Mouse (Mus musculus) layer of hippocampus, postnatal 25 days (tissue): ENCODE results near the gene G6pdx. TPM values are rescaled to one million over a fixed set of nuclear protein-coding genes. Genes with fewer than 3 reads are reported as not detected.

Source experiments
- DNase-seq, 2 experiments: peaks; one replicate each; pipeline ENCODE4 v3.0.0; 2022; ENCODE audit warnings: mixed read lengths in 2 of 2, low spot score in 1 of 2; ENCODE audit errors: extremely low spot score in 1 of 2
- total RNA-seq, 2 experiments: library from RNA; stranded (reverse); gene quantifications; 2 replicates each; pipeline ENCODE4 v1.2.3; 2021

The G6pdx gene
- total RNA-seq: 10 to 100 TPM; 24.9 to 27.7 TPM

DNA sequence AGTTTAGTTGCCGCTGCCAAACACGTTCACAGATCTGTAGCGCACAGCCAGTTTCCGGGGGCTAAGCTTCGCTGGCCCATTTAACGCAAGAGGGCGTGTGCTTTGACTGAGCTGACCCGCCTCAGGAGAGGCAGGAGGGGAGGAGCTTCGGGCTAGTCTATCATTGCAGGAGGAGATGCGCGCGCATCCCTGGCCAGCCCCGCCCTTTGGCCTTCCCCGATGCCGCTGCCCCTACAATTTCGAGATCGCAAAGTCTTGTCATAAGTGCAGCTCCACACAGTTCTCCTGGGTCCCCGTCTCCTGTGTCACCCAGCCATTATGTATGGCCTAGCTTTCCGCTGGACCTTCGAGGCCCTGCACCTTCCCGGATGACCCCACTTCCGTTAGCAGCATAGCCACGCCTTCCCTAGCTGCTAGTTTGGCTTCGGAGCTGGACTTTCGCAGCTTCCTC, at the start of gene G6pdx:
TSS of gene G6pdx (minus strand) at position 369 of the 451 bp plus-strand sequence.
- DNase-seq: peak; percentile 74 to 75

DNA sequence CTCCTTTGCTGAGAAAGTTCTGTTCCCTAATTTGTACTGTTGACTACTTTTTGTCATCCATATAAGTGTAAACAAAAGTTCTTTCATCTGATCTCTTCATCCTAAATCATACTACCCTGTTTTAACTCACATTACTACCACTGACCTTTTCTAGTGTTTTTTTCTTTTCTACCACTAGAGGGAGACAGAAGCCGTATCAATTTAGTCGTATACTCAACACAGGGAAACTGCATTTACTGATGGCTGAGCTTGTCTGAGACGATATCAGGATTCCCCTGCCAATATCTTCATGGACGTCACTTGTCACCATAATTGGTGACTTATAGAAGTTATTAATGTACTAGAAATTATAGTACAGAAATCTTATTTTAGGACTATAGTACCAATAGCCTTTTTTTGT, 23.8 kb upstream of the G6pdx start:
- no peak for DNase-seq

DNA sequence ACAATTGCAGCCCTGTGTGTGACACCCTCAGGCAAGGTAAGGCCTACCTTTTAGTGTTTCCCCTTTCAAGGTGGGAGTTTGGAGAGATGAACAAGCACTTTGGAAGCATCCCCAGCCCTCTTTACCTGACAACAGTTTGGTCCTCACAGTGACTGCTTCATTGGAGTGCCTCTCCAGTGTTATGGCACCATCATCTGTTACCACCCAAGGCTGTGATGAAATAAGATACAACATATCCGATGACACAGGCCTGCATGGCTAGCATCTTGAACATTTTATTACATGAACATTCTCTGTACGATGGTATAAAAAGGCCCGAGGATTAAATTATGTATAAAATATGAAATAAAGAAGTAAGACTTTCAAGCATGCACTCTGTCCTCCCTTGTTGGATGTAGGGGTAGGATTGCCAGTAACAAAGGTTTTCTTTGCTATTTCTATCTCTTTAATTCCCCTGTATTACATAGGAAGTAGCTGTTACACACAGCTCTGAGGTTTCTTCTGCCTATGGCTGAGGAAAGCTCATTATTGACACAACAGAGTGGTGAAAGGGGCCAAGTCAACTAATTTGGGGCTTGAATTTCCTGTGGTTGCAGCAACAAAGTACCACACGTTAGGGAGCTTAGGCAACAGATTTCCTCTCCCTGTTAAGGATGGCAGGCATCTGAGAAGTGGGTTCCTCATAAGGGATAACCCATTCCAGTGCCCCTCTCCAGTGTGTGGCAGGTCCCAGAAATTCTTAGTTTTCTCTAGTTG, 22.3 kb upstream of the G6pdx start:
- DNase-seq: no peak

DNA sequence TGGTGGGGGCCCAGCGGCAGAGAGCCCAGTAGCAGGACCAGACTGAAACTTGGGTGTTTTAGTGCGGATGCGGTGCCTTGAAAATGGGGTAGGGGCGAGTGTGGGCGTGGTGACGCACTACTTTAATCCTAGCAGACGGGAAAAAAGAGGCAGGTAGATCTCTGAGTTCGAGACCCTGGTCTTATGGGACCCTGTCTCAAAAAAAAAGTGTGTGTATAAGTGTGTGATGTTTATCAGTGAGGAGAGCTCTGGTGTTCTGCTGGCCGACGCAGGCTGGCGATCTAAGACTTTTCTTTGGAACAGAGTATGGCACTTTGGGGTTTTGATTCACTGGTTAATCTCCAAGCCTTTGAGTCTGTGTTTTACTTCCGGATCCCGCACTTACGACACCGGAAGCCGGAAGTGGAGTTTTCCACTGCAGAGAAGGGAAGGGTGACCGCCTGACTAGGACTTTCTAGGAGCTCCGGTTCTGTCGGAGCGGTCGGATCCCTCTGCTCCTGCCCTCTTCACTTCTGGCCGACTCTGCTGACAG, 362 bp upstream of the G6pdx start:
- peak; percentile 21 to 40 for DNase-seq

DNA sequence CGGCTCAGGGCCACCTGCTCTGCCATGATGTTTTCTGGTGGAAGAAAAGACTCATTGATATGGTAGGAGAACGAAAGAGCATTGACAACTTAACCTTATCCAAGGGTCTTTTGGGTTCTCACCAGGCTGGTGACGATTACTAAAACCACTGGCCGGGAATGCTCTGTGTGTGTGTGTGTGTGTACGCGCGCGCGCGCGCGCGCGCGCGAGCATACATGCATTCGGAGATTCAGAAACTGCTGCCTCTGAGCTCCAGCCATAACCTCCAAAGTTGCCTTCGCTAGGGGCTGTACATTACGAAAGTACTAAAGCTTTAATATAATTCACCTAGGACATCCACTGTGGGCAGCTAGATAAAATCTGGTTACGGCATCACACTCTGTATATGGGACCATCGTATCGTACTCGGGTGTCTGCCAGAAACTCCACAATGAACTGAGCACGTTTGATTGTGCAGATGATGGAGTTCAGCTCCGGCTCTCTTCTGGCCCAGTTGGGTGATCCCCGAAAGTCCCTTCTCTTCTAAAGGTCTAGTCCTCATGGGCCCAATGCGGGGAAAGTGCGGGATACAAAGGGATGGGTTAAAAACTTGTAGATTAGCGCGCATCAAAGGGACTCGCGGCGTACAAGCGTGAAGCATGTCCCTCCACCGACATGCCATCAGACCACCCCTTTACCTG, 708 bp downstream of the G6pdx start:
- DNase-seq: peak; percentile 6 to 10

DNA sequence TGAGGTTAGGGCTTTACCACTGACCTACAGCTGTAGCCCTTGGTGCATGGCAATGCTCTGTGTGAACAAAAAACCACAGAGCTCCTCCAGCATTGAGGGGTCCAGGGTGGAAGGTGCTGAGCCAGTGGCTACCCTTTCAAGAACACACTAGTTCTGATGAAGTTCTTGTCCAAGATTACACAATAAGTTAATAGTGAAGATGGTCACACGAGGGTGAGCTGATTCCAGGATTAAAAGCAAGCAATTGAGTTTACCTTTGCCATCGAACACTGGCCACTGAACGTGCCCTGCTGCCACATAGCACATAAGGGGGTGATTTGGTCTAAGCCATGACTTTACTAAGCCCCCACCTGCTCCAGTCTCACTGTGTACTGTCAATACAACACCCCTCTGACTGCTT, 1.9 kb downstream of the G6pdx start:
- no peak for DNase-seq

DNA sequence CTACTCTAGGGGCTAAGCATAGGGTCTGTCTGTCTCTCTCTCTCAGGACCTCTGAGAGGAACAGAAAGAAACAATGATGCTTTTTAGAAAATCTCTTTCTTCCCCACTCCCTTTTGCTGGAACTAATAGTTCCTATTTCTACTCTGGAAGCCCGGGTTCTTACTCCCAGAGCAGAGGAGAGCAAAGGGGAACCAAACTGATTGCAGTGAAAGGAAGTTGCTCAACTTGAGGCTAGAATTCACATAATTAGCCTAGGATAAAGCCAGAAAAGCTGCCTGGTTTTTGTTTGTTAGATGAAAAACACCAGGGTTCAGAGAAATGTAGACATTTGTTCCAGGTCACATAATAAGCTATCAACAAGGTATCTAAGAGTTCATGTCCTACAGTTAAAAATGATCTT, 2.7 kb downstream of the G6pdx start:
- no peak for DNase-seq

DNA sequence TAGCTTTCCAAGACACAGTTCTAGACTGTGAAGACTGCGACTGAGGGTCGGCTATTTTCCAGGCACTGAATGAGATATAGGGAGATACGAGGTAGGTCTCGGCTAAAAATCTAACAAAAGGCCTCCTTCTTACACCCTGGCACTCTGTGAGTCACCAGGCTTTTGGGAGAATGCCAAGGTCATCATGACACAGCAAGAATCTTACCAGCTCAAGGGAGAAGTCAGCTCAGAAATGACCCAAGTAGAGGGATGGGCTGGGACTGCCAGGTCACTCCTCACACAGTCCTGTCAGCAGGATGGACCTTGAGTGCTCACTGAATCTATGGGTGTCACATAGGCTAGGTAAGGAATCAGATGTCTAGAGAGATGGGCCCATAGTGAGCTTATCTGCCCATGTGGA, 3.8 kb downstream of the G6pdx start:
- no peak for DNase-seq

DNA sequence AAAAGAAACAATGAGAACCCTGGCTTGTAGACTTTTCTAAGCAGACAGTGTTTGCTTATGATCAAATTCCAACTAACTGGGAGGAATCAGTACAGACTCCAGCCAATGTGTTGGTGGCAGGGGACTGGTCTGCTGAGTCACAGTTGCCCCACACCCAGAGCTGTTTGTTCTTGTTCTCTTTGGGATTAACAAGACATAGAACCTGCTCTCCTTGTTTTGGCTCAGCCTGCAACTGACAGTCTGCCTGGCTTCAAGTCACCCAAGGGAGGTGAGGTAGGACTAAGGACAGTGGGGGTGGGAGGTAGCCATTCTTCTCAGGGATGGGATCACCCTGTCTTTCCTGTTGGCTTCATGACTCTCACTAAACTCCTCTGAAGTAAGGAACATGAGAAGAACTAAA, 4.6 kb downstream of the G6pdx start:
- DNase-seq: no peak

DNA sequence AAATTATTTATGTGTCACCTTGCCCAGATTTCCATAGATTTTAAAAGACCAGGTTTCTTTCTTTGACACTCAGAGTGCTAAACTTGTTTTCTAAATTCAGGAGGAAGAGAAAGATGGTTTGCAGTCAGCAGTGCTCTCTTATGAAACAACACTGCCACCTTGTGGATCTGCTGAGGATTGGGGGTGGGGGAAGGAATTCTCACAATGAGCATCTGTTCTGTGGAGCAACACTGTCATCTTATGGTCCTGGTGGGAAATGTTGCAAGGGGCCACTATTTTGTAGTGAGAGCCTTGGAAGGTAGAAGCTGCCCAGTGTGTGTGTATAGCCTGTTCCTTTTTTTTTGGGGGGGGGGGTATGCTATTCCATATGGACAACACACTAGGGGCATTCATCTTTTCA, 15.6 kb downstream of the G6pdx start:
- DNase-seq: peak; percentile 12 to 47

DNA sequence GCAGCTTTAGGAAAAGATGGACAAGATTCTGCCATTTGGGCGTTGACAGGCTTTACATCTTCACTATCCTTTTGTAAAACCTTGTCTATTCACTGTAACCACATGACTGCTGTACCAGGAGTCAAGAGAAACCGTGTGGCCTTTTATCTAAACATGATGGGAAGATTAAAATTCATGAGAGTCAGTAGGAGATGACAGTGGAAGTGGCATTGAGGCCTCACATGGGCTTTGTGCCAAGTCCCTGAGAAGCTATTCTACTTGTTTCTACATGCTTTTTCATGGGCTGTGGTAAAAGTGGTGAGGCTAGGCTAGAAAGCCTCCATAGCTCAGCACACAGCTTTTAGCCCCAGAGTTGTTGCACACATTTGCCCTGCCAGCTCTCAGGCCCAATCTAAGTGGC, 20.7 kb downstream of the G6pdx start:
- DNase-seq: no peak

DNA sequence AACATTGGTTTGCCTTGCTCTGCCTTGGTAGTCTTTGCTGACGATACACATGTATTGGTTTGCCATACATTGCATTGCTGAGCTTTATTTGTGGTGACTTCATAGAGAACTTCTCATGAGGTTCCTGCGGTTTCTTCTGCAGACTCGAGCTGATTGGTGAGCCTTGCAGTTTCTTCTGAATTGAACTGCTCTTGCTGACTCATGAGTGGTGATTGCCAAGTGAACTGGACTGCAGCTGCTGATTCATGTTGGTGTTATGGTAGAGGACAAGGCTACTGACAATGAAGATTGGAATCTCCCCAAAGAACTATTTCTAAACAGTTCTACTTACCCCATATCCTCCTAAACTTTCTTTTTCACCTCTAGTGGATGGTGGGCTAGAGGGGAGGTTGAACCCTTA, 28.9 kb downstream of the G6pdx start:
- no peak for DNase-seq

DNA sequence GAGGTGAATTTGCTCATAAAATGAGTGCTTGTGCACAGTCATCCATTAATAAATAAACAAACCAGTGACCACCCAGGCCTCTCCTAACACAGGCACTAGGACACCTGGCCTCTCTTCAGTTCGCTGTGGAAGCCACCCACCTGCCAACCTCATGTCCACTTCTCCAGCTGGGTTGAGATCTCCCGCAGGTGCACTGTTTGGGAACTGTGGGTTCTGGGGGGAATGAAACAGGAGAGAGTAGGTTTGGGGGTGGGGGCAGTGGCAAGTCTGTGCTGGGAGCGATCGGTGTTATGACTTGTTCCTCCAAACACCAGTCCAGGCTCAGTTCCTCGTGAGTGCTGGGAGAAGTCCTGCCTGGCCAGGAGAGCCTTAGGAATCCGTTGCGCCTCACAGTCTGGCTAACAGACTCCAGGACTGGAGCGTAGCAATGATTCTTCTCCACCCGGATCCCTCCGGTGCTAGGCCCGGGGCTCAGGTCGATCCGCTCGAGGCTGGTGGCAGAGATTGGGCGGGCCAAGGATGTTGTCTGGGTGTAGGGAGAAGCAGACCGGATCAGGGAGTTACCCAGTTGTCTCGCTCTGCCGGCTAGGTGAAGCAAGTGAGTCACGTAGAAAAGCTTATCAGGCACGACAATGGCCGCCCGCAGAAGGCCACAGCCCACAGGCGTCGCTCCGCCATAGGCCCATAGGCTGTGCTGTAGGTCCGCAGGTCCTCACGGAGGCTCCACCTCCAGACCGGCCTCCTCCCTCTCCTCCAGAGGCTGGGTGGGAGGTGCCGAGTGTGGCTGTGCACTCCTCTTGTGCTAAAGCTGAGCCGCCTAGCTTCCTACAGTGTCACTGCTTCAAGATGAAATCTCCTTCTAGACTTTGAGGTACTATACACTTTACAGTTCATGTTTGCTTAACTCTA, 36.2 kb downstream of the G6pdx start, which contains the start of the genes Fam3a and Ikbkg:
TSS of gene Fam3a (minus strand) at position 738 of the 909 bp plus-strand sequence.
TSS of gene Ikbkg (plus strand) at position 756 of the 909 bp plus-strand sequence.
- peak; percentile 40 to 52 for DNase-seq

DNA sequence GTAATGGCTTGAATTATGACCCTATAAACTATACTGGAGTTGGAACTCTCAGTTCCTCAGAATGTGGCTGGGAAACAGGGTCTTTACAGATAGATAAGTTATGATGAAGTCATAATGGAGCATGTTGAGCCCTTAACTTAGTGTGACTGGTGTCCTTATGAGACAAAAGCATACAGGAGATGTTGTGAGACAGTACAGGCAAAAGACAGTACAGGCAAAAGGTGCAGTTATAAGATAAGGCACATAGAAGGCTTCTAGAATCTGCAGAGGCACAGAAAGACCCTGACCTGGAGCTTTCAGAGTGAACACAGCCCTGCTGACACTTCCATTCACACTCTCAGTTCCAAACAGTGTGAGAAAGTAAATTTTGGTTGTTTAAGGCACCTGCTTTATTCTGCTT, 40.8 kb downstream of the G6pdx start:
- no peak for DNase-seq

DNA sequence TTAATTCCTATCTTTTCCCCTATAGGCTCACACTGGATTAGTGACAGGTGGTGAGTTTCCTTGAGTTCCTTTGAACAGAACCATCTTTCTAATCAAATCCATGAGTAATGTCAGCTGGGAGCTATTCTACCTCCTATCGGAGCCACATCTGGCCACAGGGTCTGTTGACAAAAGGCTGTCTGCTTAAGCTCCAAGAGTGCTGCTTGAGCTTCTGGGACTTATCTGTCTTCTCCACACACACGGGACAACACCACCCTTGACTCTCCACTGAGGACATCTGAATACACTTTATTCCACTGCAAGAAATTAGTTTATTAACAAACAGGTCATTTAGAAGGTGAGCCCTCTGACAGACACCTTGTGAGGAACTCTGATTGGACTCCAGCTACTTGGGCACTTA, 44.5 kb downstream of the G6pdx start:
- no peak for DNase-seq

DNA sequence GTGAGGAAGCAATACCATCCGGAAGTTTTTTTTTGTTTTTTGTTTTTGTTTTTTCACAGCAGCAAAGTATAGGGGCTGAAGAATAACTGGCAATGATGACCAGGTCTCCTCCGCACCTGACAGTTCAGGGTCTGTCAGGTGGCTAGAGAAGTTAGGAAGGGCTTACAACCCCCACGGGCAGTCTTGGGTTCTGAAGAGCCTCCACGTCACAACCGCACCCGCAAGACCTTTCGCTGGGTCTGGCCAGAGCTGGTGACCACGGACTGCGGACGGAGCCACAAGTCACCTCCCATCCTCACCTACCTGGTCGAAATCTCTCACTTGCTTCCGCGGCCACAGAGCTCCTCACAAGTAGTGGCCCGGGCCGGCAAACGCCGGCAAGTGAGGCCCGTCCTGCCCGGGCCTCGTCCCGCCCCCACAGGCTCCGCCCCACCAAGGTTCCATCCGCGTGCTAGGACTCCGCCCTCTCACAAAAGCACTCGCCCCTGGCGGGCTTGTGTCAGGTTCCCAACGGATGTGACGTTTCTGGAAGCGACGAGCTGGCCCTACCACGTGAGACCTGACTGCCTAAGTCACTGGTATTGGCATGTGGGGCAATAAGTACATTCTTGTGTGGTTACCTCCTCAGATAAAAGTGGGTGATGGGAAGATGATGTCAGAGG, 56.0 kb downstream of the G6pdx start, which contains the start of the genes Ubl4a and Slc10a3:
TSS of gene Ubl4a (minus strand) at position 331 of the 662 bp plus-strand sequence.
TSS of gene Slc10a3 (minus strand) at position 462 of the 662 bp plus-strand sequence.
- DNase-seq: peak; percentile 42 to 52

DNA sequence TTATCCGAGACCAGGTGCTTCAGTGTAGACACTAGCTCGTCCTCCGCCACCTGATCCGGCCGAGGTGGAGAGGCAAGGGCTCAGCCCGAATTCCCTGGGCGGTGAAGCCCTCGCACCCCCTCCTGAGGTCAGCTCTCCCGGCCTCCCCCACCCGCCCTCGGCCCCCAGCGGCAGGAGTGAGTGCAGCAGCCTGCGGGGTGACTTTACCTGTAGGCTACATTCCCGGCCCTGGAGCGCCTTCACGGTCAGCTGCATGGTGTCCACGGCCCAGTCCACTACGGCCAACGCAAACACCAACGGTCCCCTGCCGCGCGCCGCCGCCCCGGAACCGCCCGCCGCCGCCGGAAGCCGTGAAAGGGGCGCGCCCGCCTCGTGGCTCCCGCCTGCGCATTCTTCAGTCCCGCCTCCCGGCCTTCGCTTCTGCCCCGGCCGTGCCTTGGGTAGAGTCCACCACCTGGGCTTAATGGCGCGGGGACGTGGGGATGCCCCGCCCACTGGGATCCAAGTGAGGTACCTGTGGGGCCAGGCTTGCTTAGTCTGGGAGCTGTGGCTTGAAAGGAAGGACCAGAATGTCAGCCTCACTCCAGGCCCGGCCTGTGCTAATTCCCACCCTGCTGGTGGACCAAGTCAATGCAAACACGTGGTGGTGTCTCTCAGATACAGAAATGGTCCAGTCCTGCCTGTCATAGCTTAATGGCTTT, 60.6 kb downstream of the G6pdx start:
- DNase-seq: peak; percentile 43 to 52

DNA sequence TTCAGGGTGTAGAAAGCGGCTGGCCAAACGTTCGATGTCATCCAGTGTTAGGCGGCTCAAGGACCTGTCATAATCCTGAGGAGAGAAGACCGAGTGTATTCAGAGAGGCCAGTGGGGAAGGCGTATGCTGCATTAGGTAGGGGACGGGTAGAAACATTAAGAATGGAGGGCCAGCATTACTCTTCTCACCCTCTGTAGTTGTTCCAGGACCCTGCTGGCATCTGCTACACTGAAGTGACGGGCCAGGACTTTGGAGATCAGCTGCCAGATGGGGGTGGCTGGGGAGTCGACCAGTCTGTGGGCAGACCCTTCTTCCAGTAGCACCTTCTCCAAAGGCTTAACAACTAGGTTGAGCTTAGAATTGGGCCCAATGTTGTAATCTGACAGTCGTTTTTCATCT, 61.5 kb downstream of the G6pdx start:
- no peak for DNase-seq
